ENCODE assay signal across 8 mouse cellular contexts in the genomic region with DNA sequence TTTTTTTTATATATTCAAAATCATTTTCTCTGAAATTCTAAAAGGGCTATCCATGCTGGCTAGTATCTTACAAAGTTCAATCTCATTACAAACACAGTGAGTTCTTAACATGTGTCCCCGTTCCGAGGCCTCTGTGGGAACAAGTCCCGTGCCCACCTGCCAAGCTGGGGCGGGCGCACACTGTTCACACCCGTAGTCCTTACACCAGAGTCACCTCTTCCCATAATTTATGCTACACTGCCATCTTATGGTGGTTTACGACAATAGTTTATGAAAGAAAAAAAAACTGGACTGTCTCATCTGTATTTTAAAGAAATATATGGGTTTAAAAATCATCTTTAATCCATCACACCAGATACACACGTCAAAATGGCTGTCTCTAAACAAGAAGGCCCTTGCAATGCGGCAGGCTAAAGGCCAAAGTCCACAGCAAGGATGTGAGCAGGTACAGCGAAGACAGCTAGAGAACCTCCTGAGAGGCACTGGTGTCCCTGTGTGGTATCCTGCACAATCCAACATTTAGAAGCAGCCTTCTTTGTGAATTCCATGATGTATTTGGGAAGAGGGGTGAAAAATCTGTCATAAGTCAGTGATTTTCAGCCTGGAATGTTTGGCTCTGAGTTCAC.
DNase-seq lines count a peak whose midpoint lies in the region; ATAC-seq and TF ChIP-seq lines count a peak whose summit lies in the region.

No protein-coding gene starts in this region.

- DNase-seq in spleen, adult 2 months (ENCODE audit: low read depth in 1 of 2, low spot score in 2 of 2) = peak; percentile 11 to 27
- no peak for DNase-seq in spleen, postnatal 4 days (ENCODE audit: low spot score in 2 of 2)
- DNase-seq in brain, embryonic 14.5 days (ENCODE audit: low read depth) = peak; percentile 93
- DNase-seq in left cerebral cortex, postnatal 4 days = peak; percentile 61

- H3K27ac ChIP-seq in spleen, adult 2 months (ENCODE audit: insufficient read depth, low read length) = no peak overlapping the region
- H3K27ac ChIP-seq in embryonic fibroblast, embryonic 13.5 days (ENCODE audit: insufficient read depth, low read length) = no peak overlapping the region
- H3K27ac ChIP-seq in hindbrain, embryonic 13.5 days = no peak overlapping the region
- no peak overlapping the region for H3K27ac ChIP-seq in neural tube, embryonic 14.5 days (ENCODE audit: low read depth, low read length)

- TF ChIP-seq CTCF in spleen, adult 2 months (IDR thresholded peaks at IDR 0.05; ENCODE audit: extremely low read depth, insufficient read depth, insufficient read length, insufficient replicate concordance) = peak; percentile 36; the same call in 1 of the 2 replicates
- peak; percentile 48; the same call in 1 of the 2 replicates for TF ChIP-seq CTCF in brain, embryonic 14.5 days (IDR thresholded peaks at IDR 0.05; ENCODE audit: borderline replicate concordance, extremely low read depth, insufficient read depth, insufficient read length)
- TF ChIP-seq CTCF in embryonic fibroblast, embryonic 13.5 days (IDR thresholded peaks at IDR 0.05; ENCODE audit: borderline replicate concordance, insufficient read depth, low read length) = 0 out of 2 replicates have a peak, but pooled peaks have one; percentile 29

- H3K36me3 ChIP-seq in spleen, adult 2 months (ENCODE audit: control insufficient read depth, insufficient read depth, low read length) = no peaks in the 10 kb centered on the region
- H3K36me3 ChIP-seq in hindbrain, embryonic 13.5 days = no peaks in the 10 kb centered on the region
- no peaks in the 10 kb centered on the region for H3K36me3 ChIP-seq in neural tube, embryonic 14.5 days (ENCODE audit: control insufficient read depth, insufficient read depth, low read length)

- no peaks in the 10 kb centered on the region for H3K4me1 ChIP-seq in spleen, adult 2 months (ENCODE audit: control insufficient read depth, insufficient read depth, insufficient read length)
- H3K4me1 ChIP-seq in embryonic fibroblast, embryonic 13.5 days (ENCODE audit: control insufficient read depth, insufficient read depth, low read length) = no peaks in the 10 kb centered on the region
- H3K4me1 ChIP-seq in hindbrain, embryonic 13.5 days (replicated peaks) = peaks cover 11% of the 10 kb centered on the region
- no peaks in the 10 kb centered on the region for H3K4me1 ChIP-seq in neural tube, embryonic 14.5 days (ENCODE audit: control insufficient read depth, insufficient read depth, low read length)

- intact Hi-C loops in left cerebral cortex, postnatal 4 days (cut with DNase I) = loop anchor here (5.0 kb wide), 1 partner anchor 1073 kb away; no protein-coding TSS in a partner anchor

- ATAC-seq in hindbrain, embryonic 13.5 days (ENCODE audit: low FRiP score) = peak; percentile 67; the same call in 1 of the 2 replicates
- ATAC-seq in neural tube, embryonic 14.5 days (ENCODE audit: low read depth) = peak; percentile 72; the same call in 1 of the 2 replicates
- no peak for ATAC-seq in erythroid progenitor cell, adult 5-6 weeks (replicated peaks; ENCODE audit: low FRiP score, poor library complexity, severe bottlenecking)

- 19% methylated on average over 10 of the region's 10 CpGs for WGBS in spleen, adult 2 months
- WGBS in hindbrain, embryonic 13.5 days = 29% methylated on average over 10 of the region's 10 CpGs
- WGBS in neural tube, embryonic 14.5 days = 28% methylated on average over 10 of the region's 10 CpGs

- H3K4me3 ChIP-seq in spleen, adult 2 months (ENCODE audit: extremely low read depth, insufficient read depth, insufficient read length) = no peak overlapping the region
- H3K4me3 ChIP-seq in embryonic fibroblast, embryonic 13.5 days (ENCODE audit: insufficient read depth, low read length) = no peak overlapping the region
- H3K4me3 ChIP-seq in hindbrain, embryonic 13.5 days = no peak overlapping the region
- no peak overlapping the region for H3K4me3 ChIP-seq in neural tube, embryonic 14.5 days (ENCODE audit: low read depth, low read length)

- peak overlapping the region; percentile 36 for H3K4me2 ChIP-seq in hindbrain, embryonic 13.5 days
- no peak overlapping the region for H3K4me2 ChIP-seq in neural tube, embryonic 14.5 days (ENCODE audit: low read depth, low read length)

- TF ChIP-seq POLR2A in spleen, adult 2 months (IDR thresholded peaks at IDR 0.05; ENCODE audit: low read depth, low read length) = no peak
- no peak for TF ChIP-seq POLR2A in brain, embryonic 14.5 days (IDR thresholded peaks at IDR 0.05; ENCODE audit: borderline replicate concordance, extremely low read depth, insufficient read depth, insufficient read length, poor library complexity, severe bottlenecking)
- TF ChIP-seq POLR2A in embryonic fibroblast, embryonic 13.5 days (IDR thresholded peaks at IDR 0.05; ENCODE audit: low read depth, low read length) = no peak

- H3K9ac ChIP-seq in hindbrain, embryonic 13.5 days = no peak overlapping the region
- no peak overlapping the region for H3K9ac ChIP-seq in neural tube, embryonic 14.5 days (replicated peaks; ENCODE audit: low read depth, low read length)

- H3K9me3 ChIP-seq in hindbrain, embryonic 13.5 days = no peaks in the 10 kb centered on the region
- no peaks in the 10 kb centered on the region for H3K9me3 ChIP-seq in neural tube, embryonic 14.5 days (ENCODE audit: control insufficient read depth, low read length)

- H3K27me3 ChIP-seq in spleen, adult 2 months (ENCODE audit: control insufficient read depth, insufficient read depth, low read length) = no peaks in the 10 kb centered on the region
- peaks cover 19% of the 10 kb centered on the region for H3K27me3 ChIP-seq in hindbrain, embryonic 13.5 days
- no peaks in the 10 kb centered on the region for H3K27me3 ChIP-seq in neural tube, embryonic 14.5 days (ENCODE audit: control insufficient read depth, insufficient read depth, low read length)

Comparison
In these comparisons a context has a peak if more than half of its experiments do, and no peak if none do; other contexts are left out.
1. DNase-seq: peak in spleen, adult 2 months (2 of 2), brain, embryonic 14.5 days (single experiment) and left cerebral cortex, postnatal 4 days (single experiment); none in spleen, postnatal 4 days (0 of 2).
2. Peak in every context shown above with its lines, with median percentiles within 50 percentile points of each other: CTCF ChIP-seq.